Mouse (Mus musculus) liver, postnatal 0 days (tissue): ENCODE results near the gene Jak1.

Experiments
- CTCF ChIP-seq: sonication (generic); IDR thresholded peaks from 2 replicates; pipeline ENCODE4 v1.5.1; 2016; ENCODE audit warnings: antibody characterized with exemption, low read depth
- EP300 ChIP-seq: IDR thresholded peaks from 2 replicates; pipeline ENCODE4 v1.6.1; 2016; ENCODE audit warnings: antibody characterized with exemption, low read depth, mild to moderate bottlenecking

DNA sequence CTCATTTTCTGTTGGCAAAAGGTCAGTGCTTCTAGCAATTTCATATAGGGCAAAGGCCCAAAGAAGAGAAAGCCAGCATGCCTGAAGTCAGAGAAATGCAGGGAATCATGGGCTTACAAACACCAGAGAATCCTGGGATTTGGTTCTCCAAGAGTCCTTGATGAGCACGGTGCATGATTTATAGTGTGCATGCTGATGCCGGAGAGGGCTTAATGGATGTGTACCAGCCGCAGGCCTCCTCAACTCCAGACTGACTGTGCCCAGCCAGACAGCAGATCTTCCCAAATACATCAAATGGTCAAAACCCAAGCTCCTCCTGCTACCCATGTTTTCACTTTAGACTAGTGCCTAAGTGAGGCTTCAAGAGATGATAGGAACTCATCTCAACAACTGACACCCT is 87.3 kb downstream of the Jak1 start:
- TF ChIP-seq CTCF (no peak), EP300 (no peak)
